Mouse (Mus musculus) intestine, embryonic 14.5 days (tissue): ENCODE measurements around the gene Lpar3. TPM values are rescaled to one million over a fixed set of nuclear protein-coding genes. Genes with fewer than 3 reads are reported as not detected.

Experiments
- ATAC-seq: fragments of 200-750 bp; cut with Nextera tagmentation; replicated peaks from 2 replicates; pipeline ENCODE4 v1.8.0; 2017; ENCODE audit warnings: low read depth, moderate number of reproducible peaks, moderate TSS enrichment, moderate library complexity; ENCODE audit not compliant: low FRiP score, low TSS enrichment
- DNase-seq: peaks from one replicate; pipeline ENCODE4 v3.0.0-alpha.2; 2018; ENCODE audit warnings: low spot score
- H3K27ac ChIP-seq: fragments of 300-500 bp; sonication (generic); 2 replicates; pipeline ENCODE4 v1.5.1; 2014; ENCODE audit warnings: low read depth, mild to moderate bottlenecking, control low read depth
- H3K27me3 ChIP-seq: fragments of 300-500 bp; sonication (generic); replicated peaks from 2 replicates; pipeline ENCODE4 v1.6.1; 2014; ENCODE audit warnings: low read length, control low read depth; ENCODE audit not compliant: control insufficient read depth, insufficient read depth
- H3K36me3 ChIP-seq: fragments of 300-500 bp; sonication (generic); 2 replicates; pipeline ENCODE4 v1.6.1; 2014; ENCODE audit warnings: low read length, control low read depth; ENCODE audit not compliant: control insufficient read depth, insufficient read depth
- H3K4me1 ChIP-seq: fragments of 300-500 bp; sonication (generic); replicated peaks from 2 replicates; pipeline ENCODE4 v1.6.1; 2014; ENCODE audit warnings: low read length, control low read depth, mixed read lengths; ENCODE audit not compliant: control insufficient read depth, insufficient read depth
- H3K4me2 ChIP-seq: fragments of 300-500 bp; sonication (generic); 2 replicates; pipeline ENCODE4 v1.6.1; 2014; ENCODE audit warnings: low read length
- H3K4me3 ChIP-seq: fragments of 300-500 bp; sonication (generic); 2 replicates; pipeline ENCODE4 v1.5.1; 2014; ENCODE audit warnings: low read depth, low read length, control low read depth, mixed read lengths
- H3K9ac ChIP-seq: fragments of 300-500 bp; sonication (generic); 2 replicates; pipeline ENCODE4 v1.6.1; 2014; ENCODE audit warnings: mild to moderate bottlenecking, low read length
- H3K9me3 ChIP-seq: fragments of 300-500 bp; sonication (generic); 2 replicates; pipeline ENCODE4 v1.6.1; 2016; ENCODE audit warnings: low read length, control low read depth; ENCODE audit not compliant: control insufficient read depth
- WGBS: fragments of 180-500 bp; shearing (Covaris S2); extraction: QIAGEN DNeasy Blood & Tissue Kit; methylation state at CpG from one replicate; pipeline ENCODE4 v1.1.7; 2014; 5-methylcytosine and 5-hydroxymethylcytosine counted together
- polyA plus RNA-seq: library from polyadenylated mRNA; unstranded; fragments of >200 nt; fragmentation: Nextera tagmentation; extraction: Ambion mirVana; gene quantifications from 2 replicates; pipeline ENCODE4 v1.2.1, GENCODE M21; 2014

Gene Lpar3
- polyA plus RNA-seq, 1 experiment from 2014 or later: 1.4 TPM

- no peak for DNase-seq
- no peak for ATAC-seq
- Histone ChIP-seq H3K4me1 (0 out of 2 replicates have a peak, but pooled peaks cover 3% of the 10 kb centered on the region), H3K27me3 (no peaks in the 10 kb centered on the region), H3K4me2 (no peak overlapping the region), H3K4me3 (no peak overlapping the region), H3K9ac (no peak overlapping the region), H3K27ac (no peak overlapping the region), H3K9me3 (no peaks in the 10 kb centered on the region), H3K36me3 (no peaks in the 10 kb centered on the region)
- WGBS: 68% methylated on average over 8 of the region's 8 CpGs
Observed at GRCm38 (mm10) chr3:146316293-146316692, 95.5 kb downstream of the Lpar3 start.

- DNase-seq: no peak
- 85% methylated on average over 7 of the region's 7 CpGs for WGBS
Observed at GRCm38 (mm10) chr3:146317366-146317765, 96.6 kb downstream of the Lpar3 start.

DNA sequence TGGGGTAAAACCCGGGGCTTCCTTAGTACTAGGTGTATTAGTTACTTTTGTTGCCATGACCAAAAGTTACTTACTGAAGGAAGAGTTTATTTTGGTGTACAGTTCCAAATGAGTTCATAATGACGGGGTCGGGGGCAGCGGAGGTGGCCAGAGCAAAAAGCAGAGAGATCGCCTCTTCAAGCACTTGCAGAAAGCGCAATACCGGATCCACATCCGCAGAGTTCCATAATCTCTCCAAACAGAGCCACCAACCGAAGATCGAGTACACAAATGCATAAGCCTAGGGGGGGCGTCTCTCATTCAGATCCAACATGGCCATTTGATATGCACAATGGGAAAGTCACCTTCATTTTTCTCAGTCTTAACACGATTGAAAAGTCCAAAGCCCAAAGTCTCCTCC lies 97.1 kb downstream of the Lpar3 start:
- ATAC-seq: no peak

More at GRCm38 (mm10) chr3:146317366-146317765, 96.6 kb downstream of the Lpar3 start:
- H3K27me3 ChIP-seq: no peaks in the 10 kb centered on the region
- ATAC-seq: no peak
- no peak overlapping the region for H3K4me2 ChIP-seq
- no peak overlapping the region for H3K4me3 ChIP-seq
- H3K27ac ChIP-seq: no peak overlapping the region
- H3K9ac ChIP-seq: no peak overlapping the region
- no peaks in the 10 kb centered on the region for H3K36me3 ChIP-seq
- H3K4me1 ChIP-seq: 0 out of 2 replicates have a peak, but pooled peaks cover 3% of the 10 kb centered on the region
- no peaks in the 10 kb centered on the region for H3K9me3 ChIP-seq

DNA sequence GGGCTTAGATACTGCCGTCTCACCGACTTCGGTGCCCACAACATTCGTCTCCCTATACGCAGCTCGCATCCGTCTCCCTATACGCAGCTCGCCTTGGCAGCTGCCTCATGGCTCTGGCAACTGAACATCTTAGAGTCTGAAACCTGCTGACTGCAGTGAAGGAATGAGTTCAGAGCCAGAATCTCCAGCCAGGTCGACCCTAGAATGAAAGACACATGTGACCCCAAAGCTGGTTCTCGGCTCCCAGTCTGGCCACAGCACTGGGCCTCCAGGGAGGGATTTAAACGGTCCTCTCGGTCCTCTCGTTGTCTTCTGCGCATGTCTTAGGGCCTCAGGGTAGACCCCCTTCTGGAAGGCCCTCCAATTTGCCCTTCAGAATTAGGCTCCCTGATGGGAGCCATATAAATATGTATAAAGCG lies 97.8 kb downstream of the Lpar3 start:
- ATAC-seq: no peak

More for the DNA sequence above, 97.1 kb downstream of the Lpar3 start:
- H3K27me3 ChIP-seq: no peaks in the 10 kb centered on the region
- H3K4me2 ChIP-seq: no peak overlapping the region
- WGBS: 87% methylated on average over 12 of the region's 12 CpGs
- no peaks in the 10 kb centered on the region for H3K9me3 ChIP-seq
- no peak overlapping the region for H3K9ac ChIP-seq
- H3K27ac ChIP-seq: no peak overlapping the region
- no peaks in the 10 kb centered on the region for H3K36me3 ChIP-seq
- no peak overlapping the region for H3K4me3 ChIP-seq
- no peak for DNase-seq
- H3K4me1 ChIP-seq: 0 out of 2 replicates have a peak, but pooled peaks cover 3% of the 10 kb centered on the region

GRCm38 (mm10) chr3:146318987-146319386 lies 98.2 kb downstream of the Lpar3 start:
- no peaks in the 10 kb centered on the region for H3K9me3 ChIP-seq
- no peak for DNase-seq
- no peaks in the 10 kb centered on the region for H3K36me3 ChIP-seq
- no peak overlapping the region for H3K9ac ChIP-seq
- H3K4me1 ChIP-seq: 0 out of 2 replicates have a peak, but pooled peaks cover 3% of the 10 kb centered on the region
- H3K27me3 ChIP-seq: no peaks in the 10 kb centered on the region
- 46% methylated on average over 13 of the region's 13 CpGs for WGBS
- no peak overlapping the region for H3K4me2 ChIP-seq
- no peak overlapping the region for H3K27ac ChIP-seq
- H3K4me3 ChIP-seq: no peak overlapping the region
- no peak for ATAC-seq

More for the DNA sequence above, 97.8 kb downstream of the Lpar3 start:
- WGBS: 77% methylated on average over 16 of the region's 16 CpGs
- no peaks in the 10 kb centered on the region for H3K9me3 ChIP-seq
- H3K9ac ChIP-seq: no peak overlapping the region
- H3K36me3 ChIP-seq: no peaks in the 10 kb centered on the region
- 0 out of 2 replicates have a peak, but pooled peaks cover 3% of the 10 kb centered on the region for H3K4me1 ChIP-seq
- no peak overlapping the region for H3K4me3 ChIP-seq
- no peak for DNase-seq
- no peak overlapping the region for H3K4me2 ChIP-seq
- no peak overlapping the region for H3K27ac ChIP-seq
- H3K27me3 ChIP-seq: no peaks in the 10 kb centered on the region

DNA sequence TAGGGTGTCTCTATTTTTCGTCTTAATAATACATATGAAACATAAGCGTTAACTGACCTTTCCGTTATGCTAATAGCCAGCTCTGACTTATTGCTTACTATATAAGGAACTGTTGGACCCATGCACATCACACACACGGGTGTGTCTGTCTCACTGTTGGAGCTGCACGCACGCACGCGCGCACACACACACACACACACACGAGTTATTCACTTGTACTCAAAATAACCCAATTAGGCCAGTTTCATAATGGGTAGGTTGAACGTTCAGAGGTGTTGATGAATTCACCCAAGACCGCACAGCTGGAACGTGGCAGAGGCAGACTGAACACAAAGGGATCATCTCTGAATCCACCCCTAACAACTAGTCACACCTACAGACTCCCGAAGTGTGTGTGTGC lies 98.7 kb downstream of the Lpar3 start:
- no peak for ATAC-seq
- no peaks in the 10 kb centered on the region for H3K36me3 ChIP-seq
- DNase-seq: no peak
- no peaks in the 10 kb centered on the region for H3K9me3 ChIP-seq
- no peak overlapping the region for H3K27ac ChIP-seq
- 0 out of 2 replicates have a peak, but pooled peaks cover 3% of the 10 kb centered on the region for H3K4me1 ChIP-seq
- H3K4me2 ChIP-seq: no peak overlapping the region
- no peak overlapping the region for H3K4me3 ChIP-seq
- WGBS: 90% methylated on average over 14 of the region's 14 CpGs
- H3K27me3 ChIP-seq: no peaks in the 10 kb centered on the region
- no peak overlapping the region for H3K9ac ChIP-seq

- H3K4me3 ChIP-seq: no peak overlapping the region
- WGBS: 72% methylated on average over 8 of the region's 8 CpGs
- ATAC-seq (no peak), DNase-seq (no peak)
- H3K4me2 ChIP-seq: no peak overlapping the region
- no peaks in the 10 kb centered on the region for H3K27me3 ChIP-seq
- H3K36me3 ChIP-seq: no peaks in the 10 kb centered on the region
- H3K9ac ChIP-seq: no peak overlapping the region
- H3K9me3 ChIP-seq: no peaks in the 10 kb centered on the region
- H3K4me1 ChIP-seq: 0 out of 2 replicates have a peak, but pooled peaks cover 3% of the 10 kb centered on the region
- H3K27ac ChIP-seq: no peak overlapping the region
Observed at GRCm38 (mm10) chr3:146324949-146325348, 104.2 kb downstream of the Lpar3 start.

DNA sequence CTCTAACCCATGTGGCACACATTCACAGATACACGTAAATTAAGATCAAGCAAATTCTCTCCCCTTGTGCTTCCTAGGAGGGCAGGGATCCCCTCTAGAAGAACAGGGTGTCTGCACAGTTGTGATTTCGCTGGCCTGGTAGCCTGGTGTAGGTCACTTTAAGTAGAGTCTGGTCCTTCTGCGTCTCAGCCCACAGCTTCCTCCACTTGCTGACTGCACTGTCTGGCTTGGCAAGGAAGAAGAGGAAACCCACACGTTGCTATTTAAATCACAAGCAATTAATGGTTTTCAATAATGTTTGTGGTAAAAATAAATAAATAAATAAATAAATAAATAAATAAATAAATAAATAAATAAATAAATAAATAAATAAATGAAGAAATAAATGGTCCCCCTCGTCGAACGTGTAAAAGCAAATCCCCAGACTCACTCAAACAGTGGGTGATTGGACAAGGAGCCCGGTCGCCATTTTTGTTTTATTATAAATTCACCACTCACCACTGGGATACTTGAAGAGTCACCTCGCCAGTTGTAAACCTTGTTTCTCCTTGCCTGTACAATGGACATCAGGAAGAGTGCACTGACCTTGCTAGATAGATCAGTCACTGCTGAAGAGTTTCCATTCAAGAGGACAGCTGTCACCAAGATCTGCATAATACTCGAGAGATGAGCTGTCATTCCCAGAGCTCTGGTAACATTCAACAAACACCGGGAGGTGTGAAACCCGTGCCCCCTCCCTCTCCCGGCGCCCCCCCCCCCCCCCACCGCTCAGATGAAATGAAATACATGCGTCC lies 106.2 kb downstream of the Lpar3 start:
- H3K9ac ChIP-seq: no peak overlapping the region
- no peaks in the 10 kb centered on the region for H3K36me3 ChIP-seq
- no peaks in the 10 kb centered on the region for H3K27me3 ChIP-seq
- WGBS: 50% methylated on average over 14 of the region's 17 CpGs
- 0 out of 2 replicates have a peak, but pooled peaks cover 3% of the 10 kb centered on the region for H3K4me1 ChIP-seq
- DNase-seq (no peak), ATAC-seq (peak; percentile 29; the same call in 1 of the 2 replicates)
- no peak overlapping the region for H3K4me3 ChIP-seq
- H3K27ac ChIP-seq: no peak overlapping the region
- H3K9me3 ChIP-seq: no peaks in the 10 kb centered on the region
- peak overlapping the region; percentile 44 for H3K4me2 ChIP-seq
